Mouse (Mus musculus) kidney, postnatal 0 days (tissue): ENCODE results near the gene Klc1. TPM values are rescaled to one million over a fixed set of nuclear protein-coding genes. Genes with fewer than 3 reads are reported as not detected.
A peak's percentile ranks its signal among the peaks of the same experiment; 100 is the strongest.
"Not testable (repeated sequence)": the region's sequence is repeated elsewhere in the genome, so short reads cannot be mapped to it uniquely, and the experiment has no call there.

ENCODE experiments used
- ATAC-seq: fragments of 200-750 bp; cut with Nextera tagmentation; replicated peaks from 2 replicates; pipeline ENCODE4 v1.8.0; 2017; ENCODE audit warnings: low read depth, moderate number of reproducible peaks, moderate TSS enrichment, moderate library complexity; ENCODE audit not compliant: low FRiP score
- DNase-seq: peaks from one replicate; pipeline ENCODE4 v3.0.0-alpha.2; 2016; ENCODE audit warnings: low spot score
- H3K27ac ChIP-seq: fragments of 300-500 bp; sonication (generic); 2 replicates; pipeline ENCODE4 v1.5.1; 2014; ENCODE audit warnings: mild to moderate bottlenecking
- H3K27me3 ChIP-seq: fragments of 300-500 bp; sonication (generic); 2 replicates; pipeline ENCODE4 v1.6.1; 2014; ENCODE audit warnings: low read length, mixed read lengths; ENCODE audit not compliant: insufficient read depth
- H3K36me3 ChIP-seq: fragments of 300-500 bp; sonication (generic); 2 replicates; pipeline ENCODE4 v1.6.1; 2014; ENCODE audit warnings: low read length, mixed read lengths; ENCODE audit not compliant: insufficient read depth
- H3K4me1 ChIP-seq: fragments of 300-500 bp; sonication (generic); replicated peaks from 2 replicates; pipeline ENCODE4 v1.6.1; 2014; ENCODE audit warnings: antibody characterized with exemption, low read length, mixed read lengths; ENCODE audit not compliant: insufficient read depth
- H3K4me2 ChIP-seq: fragments of 300-500 bp; sonication (generic); 2 replicates; pipeline ENCODE4 v1.6.1; 2014; ENCODE audit warnings: mild to moderate bottlenecking, low read length, moderate library complexity, mixed read lengths
- H3K4me3 ChIP-seq: fragments of 300-500 bp; sonication (generic); replicated peaks from 2 replicates; pipeline ENCODE4 v1.5.1; 2014; ENCODE audit warnings: low read depth, low read length
- H3K9ac ChIP-seq: fragments of 300-500 bp; sonication (generic); 2 replicates; pipeline ENCODE4 v1.6.1; 2014; ENCODE audit warnings: low read depth, low read length
- H3K9me3 ChIP-seq: fragments of 300-500 bp; sonication (generic); replicated peaks from 2 replicates; pipeline ENCODE4 v1.6.1; 2016; ENCODE audit warnings: low read length, inconsistent platforms, mixed read lengths
- CTCF ChIP-seq: IDR thresholded peaks from 2 replicates; pipeline ENCODE4 v1.5.1; 2016; ENCODE audit warnings: antibody characterized with exemption, low read depth, mild to moderate bottlenecking, moderate library complexity
- WGBS: fragments of 180-500 bp; shearing (Covaris S2); extraction: QIAGEN DNeasy Blood & Tissue Kit; methylation state at CpG from one replicate; pipeline ENCODE4 v1.1.7; 2014; 5-methylcytosine and 5-hydroxymethylcytosine counted together
- polyA plus RNA-seq: library from polyadenylated mRNA; unstranded; fragments of >200 nt; fragmentation: Nextera tagmentation; extraction: Ambion mirVana; gene quantifications from 2 replicates; pipeline ENCODE4 v1.2.1, GENCODE M21; 2015

Gene Klc1
- polyA plus RNA-seq, 1 experiment from 2014 or later, result 52.6 TPM

GRCm38 (mm10) chr12:111727956-111728355 is 30.7 kb upstream of the Klc1 start:
- Histone ChIP-seq H3K36me3 (0 out of 2 replicates have a peak, but pooled peaks cover 12% of the 10 kb centered on the region), H3K27ac (no peak overlapping the region), H3K27me3 (no peaks in the 10 kb centered on the region), H3K9me3 (no peaks in the 10 kb centered on the region), H3K4me1 (no peaks in the 10 kb centered on the region), H3K4me2 (no peak overlapping the region), H3K9ac (no peak overlapping the region), H3K4me3 (no peak overlapping the region)
- DNase-seq (no peak), ATAC-seq (no peak)
- WGBS, result 84% methylated on average over 1 of the region's 1 CpGs
- no peak for TF ChIP-seq CTCF

GRCm38 (mm10) chr12:111731822-111732807 is 26.5 kb upstream of the Klc1 start:
- no peaks in the 10 kb centered on the region for H3K36me3 ChIP-seq
- no peak overlapping the region for H3K4me2 ChIP-seq
- no peak overlapping the region for H3K4me3 ChIP-seq
- H3K9ac ChIP-seq, result no peak overlapping the region
- H3K27ac ChIP-seq, result no peak overlapping the region
- DNase-seq, result peak; percentile 94
- H3K4me1 ChIP-seq, result no peaks in the 10 kb centered on the region
- 30% methylated on average over 30 of the region's 30 CpGs for WGBS
- H3K9me3 ChIP-seq, result no peaks in the 10 kb centered on the region
- no peaks in the 10 kb centered on the region for H3K27me3 ChIP-seq
- ATAC-seq, result peak; percentile 90
- peak; percentile 98 for TF ChIP-seq CTCF

- no peak for TF ChIP-seq CTCF
- H3K27me3 ChIP-seq, result no peaks in the 10 kb centered on the region
- H3K4me1 ChIP-seq, result no peaks in the 10 kb centered on the region
- ATAC-seq, result peak; percentile 18; the same call in 1 of the 2 replicates
- H3K36me3 ChIP-seq, result no peaks in the 10 kb centered on the region
- WGBS, result 50% methylated on average over 5 of the region's 5 CpGs
- no peaks in the 10 kb centered on the region for H3K9me3 ChIP-seq
- DNase-seq, result no peak
- no peak overlapping the region for H3K4me2 ChIP-seq
- no peak overlapping the region for H3K4me3 ChIP-seq
- no peak overlapping the region for H3K27ac ChIP-seq
- 0 out of 2 replicates have a peak overlapping the region, but pooled peaks have one; percentile 24 for H3K9ac ChIP-seq
Observed at GRCm38 (mm10) chr12:111732921-111733320, 25.7 kb upstream of the Klc1 start.

GRCm38 (mm10) chr12:111734912-111735311 is 23.7 kb upstream of the Klc1 start:
- H3K27ac ChIP-seq, result no peak overlapping the region
- no peak overlapping the region for H3K4me3 ChIP-seq
- ATAC-seq (no peak), DNase-seq (no peak)
- H3K9ac ChIP-seq, result no peak overlapping the region
- WGBS, result 90% methylated on average over 3 of the region's 3 CpGs
- no peak for TF ChIP-seq CTCF
- H3K4me2 ChIP-seq, result no peak overlapping the region
- no peaks in the 10 kb centered on the region for H3K4me1 ChIP-seq
- H3K27me3 ChIP-seq, result no peaks in the 10 kb centered on the region
- H3K36me3 ChIP-seq, result no peaks in the 10 kb centered on the region
- H3K9me3 ChIP-seq, result no peaks in the 10 kb centered on the region

- H3K27me3 ChIP-seq, H3K9ac ChIP-seq, H3K4me2 ChIP-seq, ATAC-seq, H3K36me3 ChIP-seq, H3K4me3 ChIP-seq, H3K9me3 ChIP-seq, H3K27ac ChIP-seq, DNase-seq, H3K4me1 ChIP-seq: not testable (repeated sequence)
- 89% methylated on average over 8 of the region's 8 CpGs for WGBS
Observed at GRCm38 (mm10) chr12:111736676-111737075, 22.0 kb upstream of the Klc1 start.

- DNase-seq (peak; percentile 12), ATAC-seq (no peak)
- H3K4me2 ChIP-seq, result no peak overlapping the region
- no peak for TF ChIP-seq CTCF
- no peaks in the 10 kb centered on the region for H3K36me3 ChIP-seq
- H3K4me3 ChIP-seq, result no peak overlapping the region
- H3K27ac ChIP-seq, result no peak overlapping the region
- no peak overlapping the region for H3K9ac ChIP-seq
- H3K9me3 ChIP-seq, result no peaks in the 10 kb centered on the region
- H3K27me3 ChIP-seq, result no peaks in the 10 kb centered on the region
- WGBS, result 68% methylated on average over 9 of the region's 9 CpGs
- no peaks in the 10 kb centered on the region for H3K4me1 ChIP-seq
Observed at GRCm38 (mm10) chr12:111737370-111737769, 21.3 kb upstream of the Klc1 start.
